Mouse (Mus musculus) ES-Bruce4 (cell line): ENCODE measurements around the gene Tmem258.

Experiments
- CTCF ChIP-seq: IDR thresholded peaks from one replicate; pipeline ENCODE4 v1.8.1; 2011; ENCODE audit warnings: low read depth, low read length
- EP300 ChIP-seq: IDR thresholded peaks from 2 replicates; pipeline ENCODE4 v1.6.1; 2011; ENCODE audit warnings: low read depth, low read length; ENCODE audit not compliant: insufficient read depth
- POLR2A ChIP-seq: IDR thresholded peaks from one replicate; pipeline ENCODE4 v1.8.1; 2011; ENCODE audit warnings: low read length; ENCODE audit not compliant: insufficient read depth

DNA sequence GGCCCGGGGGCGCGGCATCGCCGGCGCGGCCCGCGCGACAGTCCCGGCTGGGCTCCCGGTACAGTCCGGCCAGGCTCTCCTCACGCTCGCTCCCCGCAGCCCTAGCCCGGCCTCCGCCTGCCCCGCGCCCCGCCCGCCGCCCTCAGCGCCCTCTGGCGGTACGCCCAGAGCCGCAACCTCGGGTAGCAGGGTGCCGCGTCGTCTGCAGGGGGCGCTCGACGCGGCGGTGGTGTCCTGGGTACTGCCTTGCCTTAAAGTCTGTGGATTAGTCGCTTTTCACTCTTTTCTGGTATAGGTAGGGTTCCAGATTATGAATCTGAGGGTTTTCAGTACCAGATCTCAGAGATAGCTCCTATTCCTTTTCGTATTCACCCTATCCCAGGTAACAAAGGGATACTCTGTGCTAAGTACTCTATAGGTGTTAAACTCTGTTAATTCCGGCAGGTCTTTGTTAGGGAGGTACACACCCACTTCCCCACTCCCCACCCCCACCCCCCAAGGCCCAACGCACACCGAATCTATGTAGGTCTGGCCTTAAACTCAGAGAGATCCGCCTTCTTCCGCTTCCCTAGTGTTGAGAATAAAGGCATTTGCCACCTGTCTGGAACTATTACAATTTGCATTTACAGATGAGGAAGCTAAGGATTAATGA, 37.0 kb downstream of the Tmem258 start, which contains the start of gene Myrf:
- TF ChIP-seq CTCF (peak; percentile 98), POLR2A (no peak), EP300 (peak; percentile 58; the same call in 1 of the 2 replicates)
